Mouse (Mus musculus): Measurements from ENCODE around the gene Atg7. TPM values are rescaled to one million over a fixed set of nuclear protein-coding genes. Genes with fewer than 3 reads are reported as not detected.
A peak's percentile ranks its signal among the peaks of the same experiment; 100 is the strongest.

Atg7 gene
- polyA plus RNA-seq, 1 experiment from 2014 or later: 19.4 TPM

DNA sequence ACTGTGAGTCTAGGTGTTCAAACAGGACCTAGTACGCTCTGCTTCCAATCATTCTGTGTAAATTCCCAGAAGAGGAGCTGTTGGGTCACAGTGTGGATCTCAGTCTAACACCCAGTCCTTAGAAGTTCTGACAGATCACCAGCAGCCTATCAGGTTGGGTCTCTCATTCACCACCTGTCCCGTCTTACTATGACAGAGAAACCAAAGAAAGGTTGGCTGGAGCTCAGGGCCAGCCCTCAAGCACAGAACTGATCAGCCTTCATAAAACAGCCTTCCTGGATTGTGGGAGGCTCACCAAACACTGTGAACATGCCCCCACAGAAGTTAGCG is 230.9 kb downstream of the Atg7 start:
- WGBS: 53% methylated on average over 3 of the region's 3 CpGs
- Histone ChIP-seq H3K4me3 (ENCODE audit: low read length) (peak overlapping the region; percentile 46), H3K9ac (ENCODE audit: low read depth, low read length) (peak overlapping the region; percentile 76; the same call in 1 of the 2 replicates), H3K27ac (ENCODE audit: low read depth, low read length) (peak overlapping the region; percentile 99), H3K4me1 (ENCODE audit: control insufficient read depth, insufficient read depth, low read length) (peaks cover 78% of the 10 kb centered on the region), H3K4me2 (replicated peaks; ENCODE audit: low read depth, low read length) (peak overlapping the region; percentile 84), H3K9me3 (ENCODE audit: control insufficient read depth, low read length) (no peaks in the 10 kb centered on the region), H3K27me3 (ENCODE audit: control insufficient read depth, insufficient read depth, low read length) (no peaks in the 10 kb centered on the region), H3K36me3 (ENCODE audit: control insufficient read depth, insufficient read depth, low read length) (peaks cover 12% of the 10 kb centered on the region; the same call in 1 of the 2 replicates)
- ATAC-seq (ENCODE audit: low FRiP score, low TSS enrichment): no peak

DNA sequence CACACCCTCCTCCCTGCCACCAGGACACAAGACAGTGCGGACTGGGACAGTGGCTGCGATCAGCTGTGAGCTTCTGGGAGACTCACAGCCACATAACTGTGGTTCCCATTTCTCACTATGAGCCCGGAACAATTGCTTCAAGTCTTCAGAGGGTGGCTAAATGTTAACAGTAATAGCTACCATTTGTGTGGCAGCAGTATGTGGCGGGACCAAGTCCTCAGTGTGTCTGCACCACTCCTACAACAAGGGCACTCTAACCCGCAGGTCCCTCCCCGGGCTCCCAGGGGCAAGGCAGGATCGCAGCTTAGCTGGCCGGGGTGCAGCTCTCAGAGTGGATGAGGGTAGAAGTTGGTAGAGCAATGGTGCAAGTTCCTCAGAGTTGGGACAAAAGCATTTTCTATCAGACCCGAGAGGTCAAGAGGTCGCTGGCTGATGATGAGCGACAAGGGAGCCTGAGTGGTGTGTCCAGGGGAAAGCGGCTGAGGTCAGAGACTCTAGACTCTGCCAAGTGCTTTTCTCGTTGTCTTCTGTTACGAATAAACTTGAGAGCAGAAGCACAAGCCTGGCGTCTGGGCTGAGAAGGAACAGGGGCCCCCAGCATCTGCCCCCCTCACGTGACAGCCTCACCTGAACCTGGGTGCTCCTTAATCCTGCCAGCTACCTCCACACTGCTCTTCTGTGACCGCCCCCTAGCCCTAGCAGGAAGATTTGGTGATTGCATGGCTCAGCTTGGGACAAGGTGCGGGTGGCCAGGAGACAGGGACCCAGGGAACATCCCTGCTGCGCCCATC is 231.4 kb downstream of the Atg7 start:
- no peaks in the 10 kb centered on the region for H3K9me3 ChIP-seq (ENCODE audit: control insufficient read depth, low read length)
- H3K36me3 ChIP-seq (ENCODE audit: control insufficient read depth, insufficient read depth, low read length): peaks cover 12% of the 10 kb centered on the region; the same call in 1 of the 2 replicates
- H3K4me3 ChIP-seq (ENCODE audit: low read length): peak overlapping the region; percentile 46
- peak overlapping the region; percentile 99 for H3K27ac ChIP-seq (ENCODE audit: low read depth, low read length)
- peak; percentile 50 for ATAC-seq (ENCODE audit: low FRiP score, low TSS enrichment)
- H3K27me3 ChIP-seq (ENCODE audit: control insufficient read depth, insufficient read depth, low read length): no peaks in the 10 kb centered on the region
- peak overlapping the region; percentile 76 for H3K9ac ChIP-seq (ENCODE audit: low read depth, low read length)
- peak overlapping the region; percentile 84 for H3K4me2 ChIP-seq (replicated peaks; ENCODE audit: low read depth, low read length)
- peaks cover 78% of the 10 kb centered on the region for H3K4me1 ChIP-seq (ENCODE audit: control insufficient read depth, insufficient read depth, low read length)
- 7% methylated on average over 19 of the region's 19 CpGs for WGBS

- Histone ChIP-seq H3K9me3 (ENCODE audit: control insufficient read depth, low read length) (no peaks in the 10 kb centered on the region), H3K27ac (ENCODE audit: low read depth, low read length) (peak overlapping the region; percentile 99), H3K4me2 (replicated peaks; ENCODE audit: low read depth, low read length) (peak overlapping the region; percentile 84), H3K27me3 (ENCODE audit: control insufficient read depth, insufficient read depth, low read length) (no peaks in the 10 kb centered on the region), H3K36me3 (ENCODE audit: control insufficient read depth, insufficient read depth, low read length) (peaks cover 15% of the 10 kb centered on the region; the same call in 1 of the 2 replicates), H3K4me3 (ENCODE audit: low read length) (peak overlapping the region; percentile 46), H3K4me1 (ENCODE audit: control insufficient read depth, insufficient read depth, low read length) (peaks cover 79% of the 10 kb centered on the region), H3K9ac (ENCODE audit: low read depth, low read length) (peak overlapping the region; percentile 76; the same call in 1 of the 2 replicates)
- WGBS: under 1% methylated on average over 18 of the region's 18 CpGs
- ATAC-seq (ENCODE audit: low FRiP score, low TSS enrichment): peak; percentile 89
Measured at GRCm38 (mm10) chr6:114875018-114875558, 232.2 kb downstream of the Atg7 start.

DNA sequence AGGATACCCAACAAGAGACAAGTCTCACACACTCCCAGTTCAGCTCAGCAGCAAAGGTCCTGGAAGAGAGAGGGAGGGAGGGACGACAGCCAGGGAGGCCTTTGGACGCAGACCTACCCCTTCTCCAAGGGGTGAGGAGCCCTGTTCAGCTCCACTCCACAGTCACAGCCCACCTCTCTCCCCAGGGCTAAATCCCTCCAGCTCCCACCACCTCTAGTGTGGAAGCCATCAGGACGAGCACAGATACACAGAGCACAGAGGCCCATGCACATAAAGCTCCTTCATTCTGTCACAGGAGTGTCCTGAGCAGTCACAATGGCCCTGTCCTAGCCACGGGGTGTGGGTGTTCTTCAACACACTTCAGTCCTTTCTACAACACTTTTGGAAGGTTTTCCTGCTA is 233.1 kb downstream of the Atg7 start:
- H3K36me3 ChIP-seq (ENCODE audit: control insufficient read depth, insufficient read depth, low read length): peaks cover 8% of the 10 kb centered on the region; the same call in 1 of the 2 replicates
- no peak overlapping the region for H3K4me3 ChIP-seq (ENCODE audit: low read length)
- H3K9ac ChIP-seq (ENCODE audit: low read depth, low read length): peak overlapping the region; percentile 50; the same call in 1 of the 2 replicates
- no peak for ATAC-seq (ENCODE audit: low FRiP score, low TSS enrichment)
- H3K4me2 ChIP-seq (replicated peaks; ENCODE audit: low read depth, low read length): no peak overlapping the region
- H3K27me3 ChIP-seq (ENCODE audit: control insufficient read depth, insufficient read depth, low read length): no peaks in the 10 kb centered on the region
- peaks cover 83% of the 10 kb centered on the region for H3K4me1 ChIP-seq (ENCODE audit: control insufficient read depth, insufficient read depth, low read length)
- WGBS: 13% methylated on average over 4 of the region's 4 CpGs
- peak overlapping the region; percentile 99 for H3K27ac ChIP-seq (ENCODE audit: low read depth, low read length)
- H3K9me3 ChIP-seq (ENCODE audit: control insufficient read depth, low read length): no peaks in the 10 kb centered on the region

DNA sequence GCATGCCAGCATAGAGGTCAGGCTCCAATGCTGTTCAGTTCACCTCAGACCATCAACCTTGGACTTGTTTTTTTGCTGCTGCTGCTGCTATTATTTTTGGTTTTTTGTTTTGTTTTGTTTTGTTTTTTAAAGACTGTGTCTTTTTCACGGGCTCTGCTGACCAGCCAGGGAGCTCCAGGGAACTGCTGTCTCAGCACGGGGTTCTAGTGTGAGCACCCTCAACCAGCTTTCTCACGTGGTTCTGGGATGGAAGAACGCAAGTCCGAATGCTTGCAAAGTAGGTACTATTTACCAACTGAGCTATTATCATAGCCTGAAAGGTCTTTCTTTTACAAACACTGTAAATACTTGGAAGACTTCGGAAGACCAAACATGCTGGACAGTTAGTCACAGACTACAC is 233.6 kb downstream of the Atg7 start:
- 60% methylated on average over 6 of the region's 6 CpGs for WGBS
- peak overlapping the region; percentile 99 for H3K27ac ChIP-seq (ENCODE audit: low read depth, low read length)
- H3K9me3 ChIP-seq (ENCODE audit: control insufficient read depth, low read length): no peaks in the 10 kb centered on the region
- no peak overlapping the region for H3K4me2 ChIP-seq (replicated peaks; ENCODE audit: low read depth, low read length)
- peak overlapping the region; percentile 50; the same call in 1 of the 2 replicates for H3K9ac ChIP-seq (ENCODE audit: low read depth, low read length)
- H3K27me3 ChIP-seq (ENCODE audit: control insufficient read depth, insufficient read depth, low read length): no peaks in the 10 kb centered on the region
- no peak for ATAC-seq (ENCODE audit: low FRiP score, low TSS enrichment)
- peaks cover 3% of the 10 kb centered on the region; the same call in 1 of the 2 replicates for H3K36me3 ChIP-seq (ENCODE audit: control insufficient read depth, insufficient read depth, low read length)
- H3K4me3 ChIP-seq (ENCODE audit: low read length): no peak overlapping the region
- H3K4me1 ChIP-seq (ENCODE audit: control insufficient read depth, insufficient read depth, low read length): peaks cover 85% of the 10 kb centered on the region

DNA sequence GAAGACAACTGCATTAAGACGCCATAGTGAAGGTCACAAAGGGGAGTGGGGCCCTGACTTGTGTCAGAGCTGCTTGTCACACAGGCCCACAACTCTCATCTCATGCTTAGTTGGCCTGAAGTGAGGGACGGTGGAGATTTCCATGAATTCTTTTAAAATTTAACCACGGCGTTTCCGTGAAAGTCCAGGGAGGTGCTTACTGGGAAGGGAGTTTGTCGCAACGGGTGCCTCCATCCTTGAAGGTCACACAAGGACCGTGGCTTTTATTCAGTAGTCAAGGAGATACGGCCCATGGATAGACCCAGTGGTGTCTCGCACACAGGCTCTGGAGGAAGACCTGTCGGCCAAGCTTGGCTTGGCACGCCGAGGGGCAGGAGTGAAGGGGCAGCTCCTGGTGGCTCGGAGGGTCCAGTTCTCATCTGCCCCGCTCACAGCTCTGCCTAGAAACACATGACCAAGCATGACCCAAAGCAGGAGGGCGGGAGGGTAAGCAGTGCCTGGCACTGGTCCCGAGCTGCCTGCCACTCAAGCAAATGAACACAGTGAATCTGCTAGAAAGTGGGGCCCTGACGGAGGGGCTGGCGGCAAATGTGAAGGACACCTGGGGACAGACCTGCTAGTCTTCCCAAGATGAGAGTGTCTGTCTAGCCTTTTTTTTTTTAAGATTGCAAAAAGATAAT is 236.1 kb downstream of the Atg7 start:
- Histone ChIP-seq H3K27me3 (ENCODE audit: control insufficient read depth, insufficient read depth, low read length) (no peaks in the 10 kb centered on the region), H3K9me3 (ENCODE audit: control insufficient read depth, low read length) (no peaks in the 10 kb centered on the region), H3K27ac (ENCODE audit: low read depth, low read length) (peak overlapping the region; percentile 76), H3K4me1 (ENCODE audit: control insufficient read depth, insufficient read depth, low read length) (peaks cover 90% of the 10 kb centered on the region), H3K4me3 (ENCODE audit: low read length) (no peak overlapping the region), H3K9ac (ENCODE audit: low read depth, low read length) (0 out of 2 replicates have a peak overlapping the region, but pooled peaks have one; percentile 20), H3K36me3 (ENCODE audit: control insufficient read depth, insufficient read depth, low read length) (peaks cover 2% of the 10 kb centered on the region; the same call in 1 of the 2 replicates), H3K4me2 (replicated peaks; ENCODE audit: low read depth, low read length) (peak overlapping the region; percentile 6; the same call in 1 of the 2 replicates)
- ATAC-seq (ENCODE audit: low FRiP score, low TSS enrichment): no peak
- WGBS: 52% methylated on average over 19 of the region's 19 CpGs

GRCm38 (mm10) chr6:114880798-114881197 is 237.9 kb downstream of the Atg7 start:
- H3K27ac ChIP-seq (ENCODE audit: low read depth, low read length): no peak overlapping the region
- ATAC-seq (ENCODE audit: low FRiP score, low TSS enrichment): no peak

GRCm38 (mm10) chr6:114882212-114882611 is 239.3 kb downstream of the Atg7 start:
- Histone ChIP-seq H3K4me2 (replicated peaks; ENCODE audit: low read depth, low read length) (0 out of 2 replicates have a peak overlapping the region, but pooled peaks have one; percentile 12), H3K9ac (ENCODE audit: low read depth, low read length) (peak overlapping the region; percentile 32; the same call in 1 of the 2 replicates), H3K4me3 (ENCODE audit: low read length) (no peak overlapping the region), H3K36me3 (ENCODE audit: control insufficient read depth, insufficient read depth, low read length) (peaks cover 19% of the 10 kb centered on the region; the same call in 1 of the 2 replicates), H3K9me3 (ENCODE audit: control insufficient read depth, low read length) (no peaks in the 10 kb centered on the region), H3K27ac (ENCODE audit: low read depth, low read length) (peak overlapping the region; percentile 85), H3K4me1 (ENCODE audit: control insufficient read depth, insufficient read depth, low read length) (peaks cover 76% of the 10 kb centered on the region), H3K27me3 (ENCODE audit: control insufficient read depth, insufficient read depth, low read length) (no peaks in the 10 kb centered on the region)
- WGBS: 33% methylated on average over 5 of the region's 5 CpGs
- no peak for ATAC-seq (ENCODE audit: low FRiP score, low TSS enrichment)

More at GRCm38 (mm10) chr6:114880798-114881197, 237.9 kb downstream of the Atg7 start:
- no peaks in the 10 kb centered on the region for H3K9me3 ChIP-seq (ENCODE audit: control insufficient read depth, low read length)
- no peaks in the 10 kb centered on the region for H3K27me3 ChIP-seq (ENCODE audit: control insufficient read depth, insufficient read depth, low read length)
- H3K4me3 ChIP-seq (ENCODE audit: low read length): no peak overlapping the region
- H3K4me2 ChIP-seq (replicated peaks; ENCODE audit: low read depth, low read length): no peak overlapping the region
- no peak overlapping the region for H3K9ac ChIP-seq (ENCODE audit: low read depth, low read length)
- H3K36me3 ChIP-seq (ENCODE audit: control insufficient read depth, insufficient read depth, low read length): peaks cover 16% of the 10 kb centered on the region; the same call in 1 of the 2 replicates
- 77% methylated on average over 4 of the region's 4 CpGs for WGBS
- H3K4me1 ChIP-seq (ENCODE audit: control insufficient read depth, insufficient read depth, low read length): peaks cover 76% of the 10 kb centered on the region
